Mouse (Mus musculus): Measurements from ENCODE around the gene Pgk2.
"Not testable (repeated sequence)": the region's sequence is repeated elsewhere in the genome, so short reads cannot be mapped to it uniquely, and the experiment has no call there.

Gene Pgk2

DNA sequence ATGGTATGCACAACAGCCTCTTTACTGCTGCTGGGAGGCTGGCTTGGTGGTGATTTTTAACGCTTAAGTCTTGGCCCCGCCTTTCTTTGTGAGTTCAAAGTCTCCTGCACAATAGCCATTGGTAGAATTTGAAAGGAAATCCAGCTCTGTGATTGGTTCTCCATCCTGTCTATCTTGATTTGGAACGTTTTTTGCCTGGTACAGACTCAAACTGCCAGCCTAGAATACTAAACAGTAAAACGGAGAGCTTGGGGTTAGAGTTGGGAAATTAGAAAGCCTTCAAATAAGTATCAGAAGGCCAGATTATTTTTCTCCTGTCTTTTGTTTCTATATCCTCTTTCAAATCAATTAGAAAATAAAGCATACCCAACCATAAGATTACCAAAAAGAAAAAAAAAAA is at the start of gene Pgk2:
Gene Pgk2 (minus strand): TSS at position 101 of the 400 bp plus-strand sequence.
- no peak for DNase-seq

GRCm38 (mm10) chr17:40252487-40252886 is 44.0 kb upstream of the Pgk2 start:
- DNase-seq: no peak

DNA sequence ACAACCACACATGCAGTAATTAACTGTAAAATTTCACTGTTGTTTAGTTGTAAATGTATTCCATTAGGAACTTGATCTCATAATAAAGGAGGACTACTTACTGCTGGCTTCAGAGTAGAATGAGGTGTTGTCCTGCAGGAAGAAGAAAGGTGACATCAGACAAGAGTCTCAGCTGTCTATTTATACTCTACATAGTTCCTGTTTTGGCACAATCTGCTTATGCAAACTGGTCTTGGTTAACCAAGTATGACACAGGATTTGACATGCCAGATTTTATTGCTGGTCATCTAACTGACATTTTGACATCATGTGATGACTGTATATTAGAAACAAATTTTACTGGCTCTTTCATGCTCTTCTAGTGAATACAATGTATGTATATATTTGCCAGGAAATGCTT is 33.7 kb upstream of the Pgk2 start, which contains the start of gene Crisp3:
Gene Crisp3 (minus strand): TSS at position 154 of the 400 bp plus-strand sequence.
- no peak for DNase-seq

GRCm38 (mm10) chr17:40201803-40202202 is 6.6 kb downstream of the Pgk2 start:
- DNase-seq: not testable (repeated sequence)

GRCm38 (mm10) chr17:40190192-40190591 is 18.2 kb downstream of the Pgk2 start:
- not testable (repeated sequence) for DNase-seq

- DNase-seq: not testable (repeated sequence)
Observed at GRCm38 (mm10) chr17:40157729-40158359, 50.6 kb downstream of the Pgk2 start.

Data from thymus, postnatal 4 days (tissue).